Mouse (Mus musculus) retina, embryonic 14.5 days (tissue): ENCODE results near the gene Igbp1.

ENCODE experiments used
- DNase-seq: peaks from one replicate; pipeline ENCODE4 v3.0.0-alpha.2; 2015; ENCODE audit warnings: low spot score

The Igbp1 gene

DNA sequence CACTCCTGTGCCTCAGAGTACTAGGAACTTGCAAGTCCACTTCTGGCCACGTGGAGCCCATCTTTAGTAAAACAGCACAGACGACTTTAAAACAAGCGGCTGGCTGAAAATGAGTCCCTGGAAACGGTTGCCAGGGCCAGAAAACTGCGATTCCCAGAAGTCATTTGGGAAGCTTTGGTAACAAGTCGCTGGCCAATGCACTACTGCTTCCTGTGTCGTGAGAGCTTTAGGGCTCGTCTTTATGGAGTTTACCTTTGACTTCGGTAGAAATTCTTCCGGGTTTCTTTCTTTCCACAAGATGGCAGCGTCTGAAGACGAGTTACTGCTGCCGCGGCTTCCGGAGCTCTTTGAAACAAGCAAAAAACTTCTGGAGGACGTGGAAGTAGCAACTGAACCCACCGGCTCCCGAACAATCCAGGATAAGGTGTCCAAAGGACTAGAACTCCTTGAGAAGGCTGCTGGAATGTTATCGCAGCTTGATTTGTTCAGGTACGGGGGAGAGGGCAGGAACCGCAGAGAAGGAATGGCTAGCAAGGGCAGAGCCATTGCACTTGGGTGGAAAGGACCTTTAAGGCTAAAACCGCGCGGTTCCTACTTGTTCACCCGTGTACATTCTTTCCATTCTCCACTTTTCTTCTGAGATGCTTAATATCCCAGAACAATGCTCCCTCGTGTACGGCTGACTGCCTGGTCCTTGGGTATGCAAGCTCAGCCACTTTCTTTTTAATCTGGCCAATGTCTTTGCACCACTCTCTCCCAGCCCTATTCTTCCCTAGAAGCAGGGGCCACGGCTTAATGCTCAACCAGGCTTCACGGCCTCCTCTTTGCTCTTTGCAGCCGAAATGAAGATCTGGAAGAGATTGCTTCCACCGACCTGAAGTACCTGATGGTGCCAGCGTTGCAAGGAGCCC is at the start of gene Igbp1:
Gene Igbp1 (plus strand): TSS at position 224 of the 911 bp plus-strand sequence.
- peak; percentile 89 for DNase-seq

GRCm38 (mm10) chrX:100468047-100468446 is 26.0 kb upstream of the Igbp1 start:
- no peak for DNase-seq

DNA sequence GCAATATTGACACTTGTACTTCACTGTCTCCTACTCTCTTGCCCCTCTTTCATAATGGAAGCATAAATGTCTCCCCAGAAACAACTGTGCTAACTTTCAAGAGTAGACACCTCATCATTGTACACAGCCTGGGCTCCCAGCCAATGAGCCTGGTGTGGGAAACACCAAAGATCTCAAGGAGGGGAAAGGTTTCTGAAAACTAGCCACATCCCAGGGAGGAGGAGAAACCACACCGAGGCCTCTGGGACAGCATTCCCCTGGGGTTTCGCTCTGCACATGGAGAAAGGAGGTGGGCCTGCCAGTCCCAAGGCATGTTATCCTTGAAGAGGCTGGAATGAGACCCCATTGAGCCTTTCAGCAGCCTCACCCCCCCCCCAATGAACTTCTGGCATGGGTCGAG is 24.0 kb upstream of the Igbp1 start:
- DNase-seq: no peak

DNA sequence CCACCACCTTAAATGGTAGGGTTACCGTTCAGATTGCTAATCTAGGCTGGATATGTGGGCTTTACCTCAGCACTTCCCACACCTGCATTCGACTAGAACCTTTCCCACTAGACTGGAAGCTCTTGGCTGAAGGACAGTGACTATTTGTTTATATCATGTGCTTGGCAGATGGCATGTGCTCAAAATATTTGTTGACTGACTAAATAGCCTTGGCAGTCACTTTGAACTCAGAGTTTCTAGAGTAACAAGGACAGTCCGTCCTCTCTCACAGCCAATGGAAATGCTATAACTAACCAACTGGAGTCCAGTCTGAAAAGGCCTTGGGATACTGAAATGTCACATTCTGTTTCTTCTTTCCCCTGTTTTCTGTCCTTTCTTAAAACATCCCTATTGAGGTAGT is 22.6 kb upstream of the Igbp1 start:
- DNase-seq: no peak

DNA sequence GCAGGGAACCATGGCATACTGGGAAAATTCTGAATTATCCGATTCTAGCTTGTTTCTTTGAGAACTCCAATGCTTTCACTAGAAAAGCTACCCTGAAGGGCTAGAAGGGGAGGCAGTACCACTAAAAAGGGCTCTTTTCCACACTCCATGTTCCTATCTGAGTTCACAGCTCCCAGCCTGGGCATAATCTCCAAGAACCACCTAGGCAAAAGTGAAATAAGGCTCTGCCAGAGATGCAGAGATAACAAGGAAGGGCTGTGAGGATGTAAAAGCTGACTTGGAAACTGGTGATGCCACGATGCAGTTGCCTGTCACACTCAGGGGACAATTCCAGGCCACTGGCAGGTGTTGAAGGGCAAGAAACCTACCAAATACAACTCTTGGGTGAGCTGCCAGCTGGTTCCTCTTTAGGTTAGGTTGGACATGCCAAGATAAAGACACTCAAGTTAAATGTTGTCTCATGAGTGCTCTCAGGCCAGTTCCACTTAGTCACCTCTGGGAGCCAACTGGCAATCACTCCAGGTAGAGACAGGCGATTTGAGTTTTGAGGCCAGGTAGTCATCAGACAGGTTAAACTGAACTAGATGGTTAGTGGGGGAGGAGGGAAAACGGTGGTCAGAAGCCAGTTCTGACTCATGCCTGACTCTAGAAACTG is 18.4 kb upstream of the Igbp1 start:
- DNase-seq: no peak

- peak; percentile 73 for DNase-seq
Observed at GRCm38 (mm10) chrX:100480317-100480716, 13.8 kb upstream of the Igbp1 start.

DNA sequence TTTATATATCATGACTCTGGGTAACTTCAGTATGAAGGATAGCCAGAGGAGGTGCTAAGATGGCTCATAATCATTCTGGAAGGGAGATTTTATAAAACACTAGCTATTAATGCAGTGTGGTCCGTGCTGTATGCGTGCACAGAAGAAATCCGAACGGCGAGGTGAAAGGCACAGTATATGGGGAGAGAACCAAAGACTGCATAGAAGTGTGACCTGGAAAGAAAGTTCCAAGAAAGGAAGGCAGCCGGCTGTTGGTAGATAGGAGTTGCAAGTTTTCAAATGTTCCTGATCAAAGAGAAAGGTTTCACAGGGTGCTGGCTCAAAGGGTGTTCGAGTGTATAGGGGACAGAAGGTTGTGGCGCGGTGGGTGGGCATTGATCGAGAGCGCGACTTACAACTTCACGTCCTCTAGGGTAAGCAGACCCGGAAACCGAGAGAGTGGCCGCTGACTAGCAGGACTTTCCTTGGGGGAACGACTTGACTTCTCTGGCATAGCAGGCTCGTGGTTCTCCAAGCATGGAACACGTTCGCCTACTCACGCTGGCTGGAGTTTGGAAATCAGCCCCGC is 507 bp upstream of the Igbp1 start:
- DNase-seq: no peak

GRCm38 (mm10) chrX:100504175-100504851 is 10.2 kb downstream of the Igbp1 start:
- no peak for DNase-seq

GRCm38 (mm10) chrX:100508164-100508563 is 14.1 kb downstream of the Igbp1 start:
- no peak for DNase-seq

DNA sequence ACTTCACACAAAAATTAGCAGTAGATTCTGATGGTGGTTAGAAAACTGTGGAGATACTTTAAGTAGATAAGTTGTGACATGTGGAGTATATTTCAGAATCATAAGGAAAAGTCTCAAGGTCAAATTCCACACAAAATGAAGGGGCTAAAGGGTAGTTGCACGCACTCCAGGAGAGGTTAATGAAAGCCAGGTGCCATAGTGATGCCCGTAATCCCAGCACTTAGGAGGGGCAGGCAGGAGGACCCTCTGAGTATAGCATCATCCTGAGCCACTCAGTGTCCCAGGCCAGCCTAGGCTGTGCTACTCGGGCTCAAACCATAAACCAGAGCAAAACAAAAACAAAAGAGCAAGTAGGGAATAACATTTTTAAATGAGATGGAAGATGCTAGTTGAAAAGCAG is 15.8 kb downstream of the Igbp1 start:
- DNase-seq: no peak

DNA sequence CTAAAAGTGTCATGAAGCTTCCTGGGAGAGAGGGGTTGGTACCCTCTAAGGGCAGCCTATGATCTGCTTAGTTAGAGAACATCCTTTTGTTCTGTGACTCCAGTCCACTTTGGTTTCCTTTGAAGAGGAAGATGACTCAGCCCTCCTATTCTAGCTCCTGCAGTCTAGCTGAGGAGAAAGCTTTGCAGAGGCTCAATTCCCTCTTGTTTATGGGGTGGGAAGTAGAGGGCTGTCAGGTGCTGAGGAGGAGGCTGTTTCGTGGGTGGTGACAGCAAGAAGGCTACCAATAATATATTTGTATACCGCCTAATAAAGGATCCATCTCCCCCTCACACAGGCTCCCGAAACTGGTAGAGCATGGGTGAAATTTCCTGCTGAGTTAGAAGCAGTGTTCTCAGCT is 22.6 kb downstream of the Igbp1 start:
- no peak for DNase-seq

- no peak for DNase-seq
Observed at GRCm38 (mm10) chrX:100517626-100518025, 23.5 kb downstream of the Igbp1 start.

- no peak for DNase-seq
Observed at GRCm38 (mm10) chrX:100518532-100518931, 24.4 kb downstream of the Igbp1 start.

GRCm38 (mm10) chrX:100524471-100524870 is 30.4 kb downstream of the Igbp1 start, which contains the start of gene Dgat2l6:
TSS of gene Dgat2l6 (plus strand) at chrX:100524838.
- no peak for DNase-seq

GRCm38 (mm10) chrX:100556026-100556425 is 61.9 kb downstream of the Igbp1 start:
- no peak for DNase-seq

- no peak for DNase-seq
Observed at GRCm38 (mm10) chrX:100565696-100566095, 71.6 kb downstream of the Igbp1 start.
